Mouse (Mus musculus) layer of hippocampus, postnatal 36 days (tissue): ENCODE data around the gene Cyth4. TPM values are rescaled to one million over a fixed set of nuclear protein-coding genes. Genes with fewer than 3 reads are reported as not detected.

Experiments used
- DNase-seq, 2 experiments: peaks; one replicate each; pipeline ENCODE4 v3.0.0; 2022
- total RNA-seq, 2 experiments: library from RNA; stranded (reverse); gene quantifications; 2 replicates each; pipeline ENCODE4 v1.2.3; 2021

Gene Cyth4
- total RNA-seq, 2 experiments from 2014 or later, result 22.2 to 23.7 TPM

- DNase-seq, result peak; percentile 84 to 85
These were observed 9.5 kb upstream of the Cyth4 start for GRCm38 (mm10) chr15:78587050-78587994.

- no peak for DNase-seq
These were observed 8.8 kb upstream of the Cyth4 start for GRCm38 (mm10) chr15:78588049-78588448.

GRCm38 (mm10) chr15:78588900-78589299 is 7.9 kb upstream of the Cyth4 start:
- DNase-seq, result no peak

GRCm38 (mm10) chr15:78589936-78590335 is 6.9 kb upstream of the Cyth4 start:
- DNase-seq, result no peak

GRCm38 (mm10) chr15:78590785-78591184 is 6.1 kb upstream of the Cyth4 start:
- DNase-seq, result no peak

GRCm38 (mm10) chr15:78591680-78592451 is 5.0 kb upstream of the Cyth4 start:
- no peak for DNase-seq

- no peak for DNase-seq
These were observed 4.3 kb upstream of the Cyth4 start for GRCm38 (mm10) chr15:78592452-78592968.

- DNase-seq, result no peak
These were observed 2.9 kb upstream of the Cyth4 start for GRCm38 (mm10) chr15:78593896-78594425.

- DNase-seq, result no peak
These were observed 2.0 kb upstream of the Cyth4 start for GRCm38 (mm10) chr15:78594831-78595230.

GRCm38 (mm10) chr15:78595468-78595867 is 1.4 kb upstream of the Cyth4 start:
- no peak for DNase-seq

- no peak for DNase-seq
These were observed 343 bp upstream of the Cyth4 start for GRCm38 (mm10) chr15:78596504-78596903.

- no peak for DNase-seq
These were observed 882 bp downstream of the Cyth4 start for GRCm38 (mm10) chr15:78597729-78598128.

- DNase-seq, result no peak
These were observed 2.3 kb downstream of the Cyth4 start for GRCm38 (mm10) chr15:78599124-78599523.

- no peak for DNase-seq
These were observed 2.8 kb downstream of the Cyth4 start for GRCm38 (mm10) chr15:78599529-78600193.

GRCm38 (mm10) chr15:78601180-78601579 is 4.3 kb downstream of the Cyth4 start:
- DNase-seq, result no peak

GRCm38 (mm10) chr15:78604255-78604654 is 7.4 kb downstream of the Cyth4 start:
- DNase-seq, result no peak

- DNase-seq, result no peak
These were observed 8.5 kb downstream of the Cyth4 start for GRCm38 (mm10) chr15:78605371-78605791.

GRCm38 (mm10) chr15:78606059-78606458 is 9.2 kb downstream of the Cyth4 start:
- peak in 1 of 2 experiments; percentile 51 for DNase-seq

GRCm38 (mm10) chr15:78607463-78607862 is 10.6 kb downstream of the Cyth4 start:
- peak; percentile 34 to 42 for DNase-seq

- DNase-seq, result peak; percentile 75 to 77
These were observed 14.0 kb downstream of the Cyth4 start for GRCm38 (mm10) chr15:78610705-78611462.

GRCm38 (mm10) chr15:78614536-78614935 is 17.7 kb downstream of the Cyth4 start:
- no peak for DNase-seq
